Mouse (Mus musculus) lung, postnatal 0 days (tissue): ENCODE measurements around the gene Abcc9.

Experiments used
- CTCF ChIP-seq: IDR thresholded peaks from 2 replicates; pipeline ENCODE4 v1.5.1; 2016; ENCODE audit warnings: antibody characterized with exemption, mild to moderate bottlenecking
- EP300 ChIP-seq: IDR thresholded peaks from 2 replicates; pipeline ENCODE4 v1.6.1; 2016; ENCODE audit warnings: antibody characterized with exemption, mild to moderate bottlenecking, control low read depth

DNA sequence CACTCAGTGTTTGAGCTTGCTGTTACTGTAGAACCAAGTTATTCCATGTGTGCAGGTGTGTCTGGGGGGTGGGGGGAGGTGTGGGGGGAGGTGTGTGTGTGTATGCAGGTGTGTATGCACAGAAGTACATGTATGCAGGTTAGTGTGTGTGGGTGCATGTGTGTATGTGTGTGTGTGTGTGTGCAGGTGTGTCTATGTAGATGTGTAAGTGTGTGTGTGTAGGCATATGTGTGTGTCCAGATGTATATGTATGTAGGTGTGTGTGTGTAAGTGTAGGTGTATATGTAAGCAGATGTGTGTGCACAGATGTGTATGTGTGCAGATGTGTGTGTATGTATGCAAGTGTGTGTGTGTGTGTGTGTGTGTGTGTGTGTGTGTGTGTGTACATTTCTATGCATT lies 66.9 kb downstream of the Abcc9 start:
- TF ChIP-seq CTCF (no peak), EP300 (no peak)
